Mouse (Mus musculus): ENCODE results near the gene Serpina3i. TPM values are rescaled to one million over a fixed set of nuclear protein-coding genes. Genes with fewer than 3 reads are reported as not detected.
A peak's percentile ranks its signal among the peaks of the same experiment; 100 is the strongest.

Serpina3i gene
- total RNA-seq (2014; rRNA removed) (0.20 and 0.46 TPM in 2 replicates), polyA plus RNA-seq (2012; rRNA removed) (0.04 TPM in 1 of 2 replicates, not detected in the other)

GRCm38 (mm10) chr12:104262863-104263262 is at the start of gene Serpina3i:
TSS of gene Serpina3i (plus strand) at chr12:104263122.
- H3K9ac ChIP-seq (ENCODE audit: low read depth, low read length) = no peak within 1 kb of the TSS
- H3K4me3 ChIP-seq (ENCODE audit: insufficient read depth, low read depth, low read length) = no peak within 1 kb of the TSS
- no peak for TF ChIP-seq POLR2A (IDR thresholded peaks at IDR 0.05; ENCODE audit: extremely low read depth, insufficient read depth, low read length)
- no peak for TF ChIP-seq CTCF (IDR thresholded peaks at IDR 0.05; ENCODE audit: low read depth, low read length)
- DNase-seq (ENCODE audit: extremely low read depth, low read depth, low spot score) = no peak
- H3K4me1 ChIP-seq (ENCODE audit: control insufficient read depth, insufficient read depth, low read length) = no peaks in the 10 kb centered on the region
- no peaks in the 10 kb centered on the region for H3K79me2 ChIP-seq (ENCODE audit: control insufficient read depth, insufficient read depth, low read length)
- no peaks in the 10 kb centered on the region for H3K36me3 ChIP-seq (ENCODE audit: control insufficient read depth, insufficient read depth, low read length)
- H3K27me3 ChIP-seq (ENCODE audit: control insufficient read depth, insufficient read depth, low read length) = no peaks in the 10 kb centered on the region
- no peak within 1 kb of the TSS; the same call in 1 of the 2 replicates for H3K27ac ChIP-seq (replicated peaks; ENCODE audit: insufficient read depth, low read depth, low read length)

- TF ChIP-seq POLR2A (IDR thresholded peaks at IDR 0.05; ENCODE audit: extremely low read depth, insufficient read depth, low read length) (no peak), CTCF (IDR thresholded peaks at IDR 0.05; ENCODE audit: low read depth, low read length) (no peak)
- no peak overlapping the region for H3K4me3 ChIP-seq (ENCODE audit: insufficient read depth, low read depth, low read length)
- H3K9ac ChIP-seq (ENCODE audit: low read depth, low read length) = no peak overlapping the region
- no peaks in the 10 kb centered on the region for H3K27me3 ChIP-seq (ENCODE audit: control insufficient read depth, insufficient read depth, low read length)
- 83% methylated on average over 2 of the region's 2 CpGs for WGBS
- peak; percentile 15 for DNase-seq (ENCODE audit: extremely low read depth, low read depth, low spot score)
- H3K27ac ChIP-seq (replicated peaks; ENCODE audit: insufficient read depth, low read depth, low read length) = no peak overlapping the region
- peaks cover 2% of the 10 kb centered on the region; the same call in 1 of the 2 replicates for H3K4me1 ChIP-seq (ENCODE audit: control insufficient read depth, insufficient read depth, low read length)
- H3K36me3 ChIP-seq (ENCODE audit: control insufficient read depth, insufficient read depth, low read length) = no peaks in the 10 kb centered on the region
- no peaks in the 10 kb centered on the region for H3K79me2 ChIP-seq (ENCODE audit: control insufficient read depth, insufficient read depth, low read length)
Observed at GRCm38 (mm10) chr12:104213689-104214444, 49.1 kb upstream of the Serpina3i start.

GRCm38 (mm10) chr12:104214445-104214753 is 48.5 kb upstream of the Serpina3i start, which contains the start of gene Serpina3f:
TSS of gene Serpina3f (plus strand) at chr12:104214544.
- WGBS = 70% methylated on average over 1 of the region's 1 CpGs
- H3K9ac ChIP-seq (ENCODE audit: low read depth, low read length) = no peak within 1 kb of the TSS
- H3K36me3 ChIP-seq (ENCODE audit: control insufficient read depth, insufficient read depth, low read length) = no peaks in the 10 kb centered on the region
- no peak for DNase-seq (ENCODE audit: extremely low read depth, low read depth, low spot score)
- peaks cover 2% of the 10 kb centered on the region; the same call in 1 of the 2 replicates for H3K4me1 ChIP-seq (ENCODE audit: control insufficient read depth, insufficient read depth, low read length)
- TF ChIP-seq CTCF (IDR thresholded peaks at IDR 0.05; ENCODE audit: low read depth, low read length) = no peak
- TF ChIP-seq POLR2A (IDR thresholded peaks at IDR 0.05; ENCODE audit: extremely low read depth, insufficient read depth, low read length) = no peak
- peak within 1 kb of the TSS; percentile 38; the same call in 1 of the 2 replicates for H3K27ac ChIP-seq (replicated peaks; ENCODE audit: insufficient read depth, low read depth, low read length)
- no peaks in the 10 kb centered on the region for H3K79me2 ChIP-seq (ENCODE audit: control insufficient read depth, insufficient read depth, low read length)
- H3K4me3 ChIP-seq (ENCODE audit: insufficient read depth, low read depth, low read length) = 0 out of 2 replicates have a peak within 1 kb of the TSS, but pooled peaks have one; percentile 3
- H3K27me3 ChIP-seq (ENCODE audit: control insufficient read depth, insufficient read depth, low read length) = no peaks in the 10 kb centered on the region

GRCm38 (mm10) chr12:104215249-104215648 is 47.7 kb upstream of the Serpina3i start:
- TF ChIP-seq CTCF (IDR thresholded peaks at IDR 0.05; ENCODE audit: low read depth, low read length) (no peak), POLR2A (IDR thresholded peaks at IDR 0.05; ENCODE audit: extremely low read depth, insufficient read depth, low read length) (no peak)
- no peaks in the 10 kb centered on the region for H3K27me3 ChIP-seq (ENCODE audit: control insufficient read depth, insufficient read depth, low read length)
- H3K4me1 ChIP-seq (ENCODE audit: control insufficient read depth, insufficient read depth, low read length) = peaks cover 2% of the 10 kb centered on the region; the same call in 1 of the 2 replicates
- H3K27ac ChIP-seq (replicated peaks; ENCODE audit: insufficient read depth, low read depth, low read length) = no peak overlapping the region
- H3K9ac ChIP-seq (ENCODE audit: low read depth, low read length) = no peak overlapping the region
- DNase-seq (ENCODE audit: extremely low read depth, low read depth, low spot score) = no peak
- no peaks in the 10 kb centered on the region for H3K36me3 ChIP-seq (ENCODE audit: control insufficient read depth, insufficient read depth, low read length)
- 82% methylated on average over 1 of the region's 1 CpGs for WGBS
- no peak overlapping the region for H3K4me3 ChIP-seq (ENCODE audit: insufficient read depth, low read depth, low read length)
- no peaks in the 10 kb centered on the region for H3K79me2 ChIP-seq (ENCODE audit: control insufficient read depth, insufficient read depth, low read length)

- no peak for TF ChIP-seq POLR2A (IDR thresholded peaks at IDR 0.05; ENCODE audit: extremely low read depth, insufficient read depth, low read length)
- Histone ChIP-seq H3K36me3 (ENCODE audit: control insufficient read depth, insufficient read depth, low read length) (no peaks in the 10 kb centered on the region), H3K4me3 (ENCODE audit: insufficient read depth, low read depth, low read length) (no peak overlapping the region), H3K4me1 (ENCODE audit: control insufficient read depth, insufficient read depth, low read length) (peaks cover 13% of the 10 kb centered on the region), H3K9ac (ENCODE audit: low read depth, low read length) (no peak overlapping the region), H3K27ac (replicated peaks; ENCODE audit: insufficient read depth, low read depth, low read length) (no peak overlapping the region), H3K27me3 (ENCODE audit: control insufficient read depth, insufficient read depth, low read length) (no peaks in the 10 kb centered on the region), H3K79me2 (ENCODE audit: control insufficient read depth, insufficient read depth, low read length) (no peaks in the 10 kb centered on the region)
- 83% methylated on average over 1 of the region's 1 CpGs for WGBS
- no peak for DNase-seq (ENCODE audit: extremely low read depth, low read depth, low spot score)
Observed at GRCm38 (mm10) chr12:104221616-104222015, 41.3 kb upstream of the Serpina3i start.

GRCm38 (mm10) chr12:104223690-104224089 is 39.2 kb upstream of the Serpina3i start:
- Histone ChIP-seq H3K4me1 (ENCODE audit: control insufficient read depth, insufficient read depth, low read length) (peaks cover 13% of the 10 kb centered on the region), H3K79me2 (ENCODE audit: control insufficient read depth, insufficient read depth, low read length) (no peaks in the 10 kb centered on the region), H3K9ac (ENCODE audit: low read depth, low read length) (no peak overlapping the region), H3K27me3 (ENCODE audit: control insufficient read depth, insufficient read depth, low read length) (no peaks in the 10 kb centered on the region), H3K27ac (replicated peaks; ENCODE audit: insufficient read depth, low read depth, low read length) (no peak overlapping the region), H3K4me3 (ENCODE audit: insufficient read depth, low read depth, low read length) (no peak overlapping the region), H3K36me3 (ENCODE audit: control insufficient read depth, insufficient read depth, low read length) (no peaks in the 10 kb centered on the region)
- 77% methylated on average over 1 of the region's 1 CpGs for WGBS
- no peak for DNase-seq (ENCODE audit: extremely low read depth, low read depth, low spot score)
- TF ChIP-seq CTCF (IDR thresholded peaks at IDR 0.05; ENCODE audit: low read depth, low read length) (no peak), POLR2A (IDR thresholded peaks at IDR 0.05; ENCODE audit: extremely low read depth, insufficient read depth, low read length) (no peak)

Measured in liver, adult 2 months (tissue).